Mouse (Mus musculus) adrenal gland, postnatal 25 days (tissue): ENCODE measurements at regions not wholly inside any gene's neighbourhood (a gene's known extent, or its start where the extent isn't known, plus 50 kb on each side); places are given as distances from the start of the nearest gene placed in this dataset.
A peak's percentile ranks its signal among the peaks of the same experiment; 100 is the strongest.
"Not testable (repeated sequence)": the region's sequence is repeated elsewhere in the genome, so short reads cannot be mapped to it uniquely, and the experiment has no call there.

ENCODE experiments used
- DNase-seq: peaks from one replicate; pipeline ENCODE4 v3.0.0; 2021; ENCODE audit warnings: mixed read lengths

- no peak for DNase-seq
Observed at GRCm38 (mm10) chr10:99584855-99585254, 174.6 kb downstream of the Csl start.

- DNase-seq: no peak
Observed at GRCm38 (mm10) chr10:99592220-99592619, 167.2 kb downstream of the Csl start.

- DNase-seq: no peak
Observed at GRCm38 (mm10) chr10:99595659-99596058, 163.8 kb downstream of the Csl start.

DNA sequence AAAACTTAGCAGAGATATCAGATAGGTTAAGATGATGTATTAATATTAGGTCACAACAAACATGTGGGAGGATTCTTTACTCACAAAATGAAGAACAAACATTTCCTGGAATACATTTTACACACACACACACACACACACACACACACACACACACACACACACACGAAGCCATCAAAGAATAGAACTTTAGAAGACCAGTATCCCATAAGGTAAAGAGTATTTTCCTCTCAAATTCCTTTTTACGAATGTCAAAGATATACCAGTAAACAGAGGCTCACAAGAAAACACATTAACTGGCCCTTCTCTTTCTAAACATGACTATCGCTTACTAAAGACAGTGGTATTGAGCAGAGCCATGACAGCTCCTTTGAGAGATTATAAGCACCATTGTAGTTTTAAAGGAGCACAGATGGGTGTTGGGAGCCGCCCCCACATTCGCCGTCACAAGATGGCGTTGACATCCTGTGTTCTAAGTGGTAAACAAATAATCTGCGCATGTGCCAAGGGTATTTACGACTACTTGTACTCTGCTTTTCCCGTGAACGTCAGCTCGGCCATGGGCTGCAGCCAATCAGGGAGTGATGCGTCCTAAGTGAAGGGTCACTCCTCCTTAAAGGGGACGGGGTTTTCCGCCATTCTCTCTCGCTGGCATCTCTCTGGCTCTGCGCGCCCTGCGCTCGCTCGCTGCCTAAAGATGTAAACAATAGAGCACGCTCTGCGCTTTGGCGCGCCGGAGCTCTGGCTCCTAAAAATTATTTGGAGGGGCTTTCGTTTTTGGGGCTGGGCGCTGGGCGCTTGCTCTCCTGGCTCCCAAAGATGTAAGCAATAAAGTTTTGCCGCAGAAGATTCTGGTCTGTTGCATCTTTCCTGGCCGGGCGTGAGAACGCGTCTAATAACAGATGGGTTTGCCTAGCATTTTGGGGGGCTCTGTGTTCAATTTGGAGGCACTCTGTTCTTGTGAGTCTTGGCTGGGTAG lies 160.0 kb downstream of the Csl start:
- not testable (repeated sequence) for DNase-seq

GRCm38 (mm10) chr10:99602331-99602730 lies 157.1 kb downstream of the Csl start:
- DNase-seq: peak; percentile 16

DNA sequence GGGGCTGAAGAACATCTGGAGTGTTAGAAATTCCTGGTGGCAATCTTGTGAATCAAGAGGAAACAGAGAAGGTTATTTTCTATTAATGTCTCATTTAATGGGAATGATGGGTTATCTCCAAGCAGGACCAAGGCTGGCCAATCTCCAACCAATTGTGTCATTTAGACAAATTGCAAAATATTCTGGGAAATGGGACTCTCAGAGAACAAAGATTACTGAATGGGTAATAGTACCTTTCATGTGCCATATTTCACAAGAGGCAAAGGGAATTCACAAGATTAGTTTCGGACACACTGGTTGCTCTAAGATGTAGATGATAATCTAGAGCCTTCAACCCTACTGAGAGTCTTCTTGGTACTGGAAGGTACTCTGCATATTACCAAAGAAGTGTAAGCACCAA lies 155.3 kb downstream of the Csl start:
- no peak for DNase-seq

DNA sequence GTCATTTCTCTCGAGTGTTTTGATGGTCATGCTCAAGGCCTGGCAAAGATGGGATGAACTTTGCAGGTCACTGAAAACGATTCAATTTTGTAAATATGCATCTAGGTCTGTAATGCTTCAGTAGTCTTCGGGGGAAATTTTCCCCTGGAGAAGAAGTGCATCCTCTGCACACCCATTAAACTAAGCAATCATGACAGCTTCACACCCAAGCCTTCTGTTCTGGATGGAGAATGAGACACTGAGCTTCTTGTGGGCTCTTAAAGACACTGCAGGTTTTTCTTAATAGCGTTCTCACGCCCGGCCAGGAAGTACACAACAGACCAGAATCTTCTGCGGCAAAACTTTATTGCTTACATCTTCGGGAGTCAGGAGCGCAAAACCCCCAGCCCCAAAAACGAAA lies 151.0 kb downstream of the Csl start:
- DNase-seq: no peak

GRCm38 (mm10) chr10:99609420-99609819 lies 150.0 kb downstream of the Csl start:
- DNase-seq: no peak

DNA sequence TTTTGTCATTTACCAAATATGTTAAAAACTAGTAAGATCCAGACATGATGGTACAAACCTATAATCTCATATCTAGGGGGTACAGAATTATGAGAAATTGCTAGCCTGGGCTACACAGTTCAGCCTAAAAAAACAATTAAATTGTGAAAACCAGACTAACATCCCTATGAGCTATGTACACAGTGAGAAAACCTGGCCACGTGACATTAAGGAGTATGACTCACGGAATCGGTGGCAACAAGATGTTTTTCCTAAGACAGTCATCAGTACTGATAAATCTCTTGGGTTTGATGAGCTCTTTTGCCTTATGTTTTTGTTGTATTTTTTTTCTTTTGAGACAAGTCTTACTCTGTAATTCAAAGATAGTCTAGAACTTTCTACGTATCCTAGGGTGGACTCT lies 148.6 kb downstream of the Csl start:
- no peak for DNase-seq

- DNase-seq: no peak
Observed at GRCm38 (mm10) chr10:99614392-99615249, 144.8 kb downstream of the Csl start.

DNA sequence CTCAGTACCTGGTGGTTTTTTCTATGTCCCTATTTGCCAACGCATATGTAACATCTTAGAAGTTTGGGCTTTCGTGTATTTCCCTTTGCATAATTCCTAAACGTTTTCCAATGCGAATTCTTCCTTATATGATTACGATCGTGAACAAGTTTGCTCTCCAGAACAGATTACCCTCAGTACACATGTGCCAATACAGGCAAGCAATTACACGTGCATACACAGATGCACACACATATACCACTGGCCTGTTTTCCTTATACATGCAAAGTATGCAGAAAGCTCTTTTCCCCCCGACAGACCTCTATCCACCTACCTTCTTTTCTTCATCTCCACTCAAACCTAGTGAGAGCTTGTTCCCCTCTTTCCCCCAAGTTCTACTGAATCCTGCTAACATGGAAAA lies 144.1 kb downstream of the Csl start:
- DNase-seq: no peak

- peak; percentile 83 for DNase-seq
Observed at GRCm38 (mm10) chr10:99615779-99616178, 143.7 kb downstream of the Csl start.

DNA sequence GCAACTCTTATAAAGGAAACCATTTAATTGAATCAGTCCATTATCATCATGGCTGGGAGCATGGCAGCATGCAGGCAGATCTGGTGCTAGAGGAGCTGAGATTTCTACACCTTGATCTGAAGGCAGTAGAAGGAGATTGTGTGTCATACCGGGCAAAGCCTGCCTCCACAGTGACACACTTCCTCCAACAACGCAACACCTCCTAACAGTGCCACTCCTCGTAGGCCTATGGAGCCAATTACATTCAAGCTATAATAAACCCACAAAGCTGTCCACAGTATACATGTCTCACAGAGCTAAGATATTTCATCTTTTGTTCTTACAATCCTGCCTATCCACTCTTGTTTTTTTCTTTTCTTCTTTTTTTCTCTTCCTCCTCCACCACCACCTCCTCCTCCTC lies 141.8 kb downstream of the Csl start:
- DNase-seq: no peak

DNA sequence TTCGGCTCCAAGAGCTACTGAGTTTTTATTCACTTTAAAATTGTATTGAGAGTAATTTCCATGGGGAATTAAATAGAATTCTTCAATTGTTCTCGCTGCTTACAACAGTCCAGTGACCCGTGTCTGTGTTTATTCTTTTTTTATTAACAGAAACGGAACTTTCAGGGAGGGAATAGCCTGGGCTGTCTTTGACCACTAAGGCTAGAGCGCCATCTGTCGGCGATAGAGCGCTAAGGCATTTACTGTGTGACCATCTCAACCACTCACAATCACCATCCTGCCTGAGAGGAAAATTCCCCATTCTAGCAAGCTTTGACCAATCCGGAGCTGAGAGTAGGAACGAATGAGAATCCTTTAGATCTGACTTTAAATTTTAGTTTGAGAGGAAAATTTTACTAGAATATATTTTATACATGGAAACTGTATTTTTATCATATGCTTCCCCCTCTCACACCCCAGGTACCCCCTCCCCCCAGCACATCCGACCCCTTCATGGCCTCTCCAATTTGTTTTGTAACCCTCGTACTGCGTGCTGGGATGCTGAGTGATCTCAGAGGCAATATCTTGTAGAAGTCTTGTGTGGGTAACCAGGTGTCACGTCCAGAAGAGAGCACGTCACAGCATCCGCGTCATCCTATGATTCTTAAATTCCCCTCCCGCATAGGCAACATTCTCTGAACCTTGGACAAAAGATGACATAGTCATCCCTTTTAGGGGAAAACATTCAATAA lies 139.9 kb downstream of the Csl start:
- peak; percentile 72 for DNase-seq

- DNase-seq: no peak
Observed at GRCm38 (mm10) chr10:99620489-99620888, 139.0 kb downstream of the Csl start.

GRCm38 (mm10) chr10:99627355-99627754 lies 132.1 kb downstream of the Csl start:
- no peak for DNase-seq

DNA sequence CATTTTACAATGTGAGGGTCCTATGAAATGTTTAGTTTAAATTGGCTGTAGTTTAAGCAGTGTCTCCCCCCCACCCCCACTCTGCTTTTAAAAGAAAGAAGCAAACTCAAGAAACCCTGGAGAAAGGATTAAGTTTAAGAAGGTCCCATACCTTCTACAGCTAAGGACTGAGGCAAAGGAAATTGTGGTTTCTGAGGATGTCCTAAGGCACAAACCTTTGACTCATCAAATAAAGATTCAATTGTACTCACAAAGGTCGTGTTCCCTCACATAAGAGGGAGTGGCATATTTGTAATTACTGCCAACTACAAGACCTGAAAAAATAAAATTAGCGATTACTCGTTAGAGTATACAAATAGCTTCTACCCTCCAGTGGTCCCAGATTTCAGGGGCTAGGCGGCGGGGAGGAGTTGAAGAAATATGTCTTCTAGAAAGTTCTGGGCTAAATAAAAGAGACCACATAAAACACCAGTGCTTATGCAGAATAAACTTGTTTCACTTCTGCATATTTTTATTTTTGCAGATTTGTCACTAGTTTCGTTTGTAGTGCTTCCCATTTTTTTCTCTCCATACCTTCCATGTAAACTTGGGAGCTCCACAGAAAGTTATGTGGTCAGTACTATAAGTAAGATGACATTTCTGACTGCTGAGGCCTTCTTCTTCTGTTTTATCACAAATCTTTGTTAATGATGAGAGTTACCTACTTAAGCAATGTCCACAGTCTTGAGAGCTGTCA lies 127.0 kb downstream of the Csl start:
- no peak for DNase-seq

DNA sequence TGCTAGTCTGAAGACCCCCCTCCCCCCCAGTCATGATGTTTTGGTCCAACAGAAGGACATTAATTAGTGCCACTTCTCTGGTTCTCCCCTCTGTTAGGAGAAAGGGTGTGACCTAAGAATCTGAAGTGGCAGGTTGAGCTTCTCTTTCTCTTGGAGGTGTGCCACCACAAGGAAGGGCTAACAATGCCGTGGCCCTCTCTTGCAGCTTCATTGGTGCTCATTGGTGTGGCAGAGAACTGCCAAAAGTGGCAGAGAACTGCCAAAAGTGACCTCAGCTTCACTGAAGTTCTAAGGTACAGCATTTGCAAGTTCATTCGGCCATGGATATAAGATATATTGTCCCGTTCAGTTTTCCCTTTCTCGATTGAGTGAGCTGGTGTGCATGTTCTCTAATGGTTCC lies 123.7 kb downstream of the Csl start:
- DNase-seq: no peak

- no peak for DNase-seq
Observed at GRCm38 (mm10) chr10:99639022-99639421, 120.4 kb downstream of the Csl start.

- DNase-seq: no peak
Observed at GRCm38 (mm10) chr10:99639469-99639868, 120.0 kb downstream of the Csl start.

DNA sequence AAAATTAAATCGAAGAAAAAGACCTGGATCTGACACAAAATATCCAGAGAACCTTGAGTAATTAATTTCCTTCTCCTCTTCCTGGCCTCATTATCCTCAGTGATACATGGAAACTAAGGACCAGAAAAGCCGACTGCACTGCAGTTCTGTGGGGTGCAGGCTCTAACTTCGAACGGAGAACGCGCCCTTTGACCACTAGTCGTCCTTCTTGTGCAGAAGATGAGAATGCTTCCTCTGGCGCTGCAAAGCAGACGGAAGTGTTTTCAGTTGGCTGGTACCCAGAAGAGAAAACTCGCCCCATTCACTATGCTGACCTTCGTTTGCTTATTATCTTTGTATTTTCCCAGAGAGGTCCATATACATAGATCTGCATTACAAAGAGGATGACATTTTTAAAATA lies 117.7 kb downstream of the Csl start:
- peak; percentile 61 for DNase-seq
